Comparison of ENCODE assay signal across 11 mouse cellular contexts in genomic region chr10:102444912-102445556, GRCm38 (mm10). TPM values are rescaled to one million over a fixed set of nuclear protein-coding genes. Genes with fewer than 3 reads are reported as not detected.
A peak's percentile ranks its signal among the peaks of the same experiment; 100 is the strongest.
DNase-seq lines count a peak whose midpoint lies in the region; ATAC-seq and TF ChIP-seq lines count a peak whose summit lies in the region.
"Had no signal": no experiment of that assay in that cellular context is flagged by ENCODE, and none has a peak within 500 bp of the region (broad histone marks: within the 10 kb centered on the region; RNA-seq: fewer than 3 reads in every experiment).

No protein-coding gene starts in this region.

- H3K4me1 ChIP-seq in hindbrain, embryonic 11.5 days (replicated peaks; ENCODE audit: control insufficient read depth, insufficient read depth, low read length): no peaks in the 10 kb centered on the region
- no peaks in the 10 kb centered on the region for H3K4me1 ChIP-seq in hindbrain, embryonic 10.5 days (replicated peaks)
- H3K4me1 ChIP-seq in MEL (ENCODE audit: control insufficient read depth in 1 of 2, insufficient read depth in 2 of 2, low read length in 2 of 2): no peaks in the 10 kb centered on the region
- H3K4me1 ChIP-seq in forebrain, embryonic 16.5 days (replicated peaks; ENCODE audit: control insufficient read depth, insufficient read depth, low read length): no peaks in the 10 kb centered on the region
- no peaks in the 10 kb centered on the region for H3K4me1 ChIP-seq in midbrain, embryonic 14.5 days (ENCODE audit: control insufficient read depth, insufficient read depth, low read length)

- H3K79me2 ChIP-seq in MEL (ENCODE audit: control insufficient read depth, insufficient read depth, low read length, poor library complexity): no peaks in the 10 kb centered on the region

- TF ChIP-seq RAD21 in MEL (IDR thresholded peaks at IDR 0.05; ENCODE audit: low read depth, low read length): peak; percentile 89

- H3K9ac ChIP-seq in hindbrain, embryonic 11.5 days (ENCODE audit: low read depth, low read length): no peak overlapping the region
- no peak overlapping the region for H3K9ac ChIP-seq in MEL (ENCODE audit: control insufficient read depth, low read depth, low read length, poor library complexity, severe bottlenecking)
- H3K9ac ChIP-seq in forebrain, embryonic 16.5 days (replicated peaks; ENCODE audit: low read depth, low read length): no peak overlapping the region
- no peak overlapping the region for H3K9ac ChIP-seq in midbrain, embryonic 14.5 days (replicated peaks; ENCODE audit: low read length)

- WGBS in hindbrain, embryonic 11.5 days: 19% methylated on average over 2 of the region's 2 CpGs
- 25% methylated on average over 2 of the region's 2 CpGs for WGBS in hindbrain, embryonic 10.5 days
- 35% methylated on average over 2 of the region's 2 CpGs for WGBS in forebrain, embryonic 16.5 days
- 38% methylated on average over 2 of the region's 2 CpGs for WGBS in midbrain, embryonic 14.5 days

- TF ChIP-seq EP300 in MEL (IDR thresholded peaks at IDR 0.05; ENCODE audit: low read depth in 1 of 2, low read length in 2 of 2): no peak

- no peak overlapping the region for H3K27ac ChIP-seq in hindbrain, embryonic 11.5 days (ENCODE audit: low read depth, low read length)
- no peak overlapping the region for H3K27ac ChIP-seq in hindbrain, embryonic 10.5 days
- H3K27ac ChIP-seq in MEL (ENCODE audit: control insufficient read depth, low read depth, low read length): no peak overlapping the region
- no peak overlapping the region for H3K27ac ChIP-seq in forebrain, embryonic 16.5 days (ENCODE audit: low read length)
- no peak overlapping the region for H3K27ac ChIP-seq in midbrain, embryonic 14.5 days (replicated peaks; ENCODE audit: low read depth, low read length)
- H3K27ac ChIP-seq: macrophage had no signal

- TF ChIP-seq POLR2A in MEL (IDR thresholded peaks at IDR 0.05; ENCODE audit: control insufficient read depth in 1 of 2, insufficient read depth in 1 of 2, low read depth in 1 of 2, low read length in 2 of 2, poor library complexity in 1 of 2): no peak

- peak; percentile 70 for ATAC-seq in hindbrain, embryonic 11.5 days (ENCODE audit: low FRiP score)
- peak; percentile 72 for ATAC-seq in forebrain, embryonic 16.5 days
- ATAC-seq in midbrain, embryonic 14.5 days (ENCODE audit: low FRiP score, low TSS enrichment): peak; percentile 77

- peak; percentile 33 for DNase-seq in hindbrain, embryonic 11.5 days (ENCODE audit: low spot score)
- DNase-seq in hindbrain, embryonic 10.5 days (ENCODE audit: low spot score): no peak
- DNase-seq in MEL (ENCODE audit: low read depth, low spot score): peak; percentile 52
- DNase-seq in midbrain, embryonic 14.5 days: peak; percentile 81
- no peak for DNase-seq in thymus, adult 18-20 months
- no peak for DNase-seq in right cerebral cortex, postnatal 10 days (ENCODE audit: low spot score in 2 of 2)
- no peak for DNase-seq in thymus, postnatal 36 days
- DNase-seq: cerebellum, adult 9-11 months; gastrocnemius, postnatal 36 days had no signal

- no peaks in the 10 kb centered on the region for H3K36me3 ChIP-seq in hindbrain, embryonic 11.5 days (ENCODE audit: control insufficient read depth, insufficient read depth, low read length)
- H3K36me3 ChIP-seq in hindbrain, embryonic 10.5 days: no peaks in the 10 kb centered on the region
- H3K36me3 ChIP-seq in MEL (ENCODE audit: control insufficient read depth in 1 of 2, insufficient read depth in 2 of 2, low read length in 2 of 2): no peaks in the 10 kb centered on the region
- no peaks in the 10 kb centered on the region for H3K36me3 ChIP-seq in forebrain, embryonic 16.5 days (ENCODE audit: control insufficient read depth, insufficient read depth)
- no peaks in the 10 kb centered on the region for H3K36me3 ChIP-seq in midbrain, embryonic 14.5 days (ENCODE audit: control insufficient read depth, insufficient read depth, low read length)

- no peak overlapping the region for H3K4me3 ChIP-seq in hindbrain, embryonic 11.5 days (ENCODE audit: low read depth, low read length)
- H3K4me3 ChIP-seq in hindbrain, embryonic 10.5 days: no peak overlapping the region
- H3K4me3 ChIP-seq in MEL (ENCODE audit: control insufficient read depth in 1 of 2, insufficient read depth in 1 of 2, low read depth in 2 of 2, low read length in 2 of 2): no peak overlapping the region
- H3K4me3 ChIP-seq in forebrain, embryonic 16.5 days (replicated peaks; ENCODE audit: low read length): no peak overlapping the region
- no peak overlapping the region for H3K4me3 ChIP-seq in midbrain, embryonic 14.5 days (replicated peaks; ENCODE audit: low read depth, low read length)

- no peak overlapping the region for H3K4me2 ChIP-seq in hindbrain, embryonic 11.5 days (replicated peaks; ENCODE audit: low read depth, low read length)
- H3K4me2 ChIP-seq in forebrain, embryonic 16.5 days (ENCODE audit: low read length): no peak overlapping the region
- H3K4me2 ChIP-seq in midbrain, embryonic 14.5 days (ENCODE audit: low read length): no peak overlapping the region

- no peaks in the 10 kb centered on the region for H3K9me3 ChIP-seq in hindbrain, embryonic 11.5 days (ENCODE audit: control insufficient read depth, low read length)
- no peaks in the 10 kb centered on the region for H3K9me3 ChIP-seq in hindbrain, embryonic 10.5 days
- H3K9me3 ChIP-seq in MEL (replicated peaks; ENCODE audit: insufficient read depth, low read length): no peaks in the 10 kb centered on the region
- no peaks in the 10 kb centered on the region for H3K9me3 ChIP-seq in forebrain, embryonic 16.5 days (ENCODE audit: control insufficient read depth, low read length)
- H3K9me3 ChIP-seq in midbrain, embryonic 14.5 days (ENCODE audit: control insufficient read depth, low read length): no peaks in the 10 kb centered on the region

- no peaks in the 10 kb centered on the region for H3K27me3 ChIP-seq in hindbrain, embryonic 11.5 days (ENCODE audit: control insufficient read depth, insufficient read depth, low read length)
- no peaks in the 10 kb centered on the region for H3K27me3 ChIP-seq in hindbrain, embryonic 10.5 days (ENCODE audit: insufficient read depth, poor library complexity, severe bottlenecking)
- no peaks in the 10 kb centered on the region for H3K27me3 ChIP-seq in MEL (ENCODE audit: control insufficient read depth in 1 of 2, insufficient read depth in 2 of 2, low read length in 2 of 2)
- no peaks in the 10 kb centered on the region for H3K27me3 ChIP-seq in forebrain, embryonic 16.5 days (replicated peaks; ENCODE audit: control insufficient read depth, insufficient read depth, low read length)
- no peaks in the 10 kb centered on the region for H3K27me3 ChIP-seq in midbrain, embryonic 14.5 days (ENCODE audit: control insufficient read depth, insufficient read depth, low read length)

- peak in 2 of 3 experiments; percentile 18 to 51; a peak in 3 of 6 replicates for TF ChIP-seq CTCF in MEL (IDR thresholded peaks at IDR 0.05 in 2 of 3, conservative IDR thresholded peaks at IDR 0.05 in 1 of 3; ENCODE audit: control insufficient read depth in 1 of 3, insufficient read depth in 1 of 3, low read depth in 2 of 3, low read length in 3 of 3, poor library complexity in 1 of 3, severe bottlenecking in 1 of 3)

TF ChIP-seq in MEL, 35 proteins besides CTCF, POLR2A, EP300 and RAD21:
- TF ChIP-seq MAZ (IDR thresholded peaks at IDR 0.05; ENCODE audit: low read depth, low read length) (no peak), ZC3H11A (IDR thresholded peaks at IDR 0.05; ENCODE audit: low read depth, low read length) (peak; percentile 49; the same call in 1 of the 2 replicates), MYC (IDR thresholded peaks at IDR 0.05; ENCODE audit: low read depth, low read length) (no peak), USF1 (IDR thresholded peaks at IDR 0.05; ENCODE audit: low read depth, low read length) (no peak), MAFK (IDR thresholded peaks at IDR 0.05; ENCODE audit: borderline replicate concordance, low read depth, low read length) (no peak), ZNF384 (IDR thresholded peaks at IDR 0.05; ENCODE audit: low read depth, low read length) (no peak), SIN3A (IDR thresholded peaks at IDR 0.05; ENCODE audit: low read length) (no peak), ETS1 (IDR thresholded peaks at IDR 0.05; ENCODE audit: low read depth, low read length) (no peak), CHD1 (IDR thresholded peaks at IDR 0.05; ENCODE audit: low read depth, low read length) (no peak), KAT2A (conservative IDR thresholded peaks at IDR 0.05; ENCODE audit: low read depth, low read length) (no peak), TCF12 (IDR thresholded peaks at IDR 0.05; ENCODE audit: low read depth, low read length) (no peak), NELFE (IDR thresholded peaks at IDR 0.05; ENCODE audit: low read depth, low read length) (no peak), HCFC1 (IDR thresholded peaks at IDR 0.05; ENCODE audit: low read depth, low read length) (no peak), MEF2A (IDR thresholded peaks at IDR 0.05; ENCODE audit: extremely low read depth, insufficient replicate concordance, low read depth, low read length, poor library complexity, severe bottlenecking) (no peak), POLR2AphosphoS5 (IDR thresholded peaks at IDR 0.05; ENCODE audit: borderline replicate concordance, low read depth, low read length) (no peak), ELF1 (IDR thresholded peaks at IDR 0.05; ENCODE audit: low read depth, low read length) (no peak), SMC3 (IDR thresholded peaks at IDR 0.05; ENCODE audit: low read depth, low read length) (peak; percentile 48), ZMIZ1 (IDR thresholded peaks at IDR 0.05; ENCODE audit: low read depth, low read length) (no peak)

RNA-seq across cellular contexts. Expression of gene Nts, which starts 45.3 kb away (rescaled TPM):
- 0.32 and 0.99 TPM in 2 replicates for polyA plus RNA-seq in hindbrain, embryonic 11.5 days (2014; fragmentation: Nextera tagmentation; extraction: Ambion mirVana)
- 0.16 and 0.34 TPM in 2 replicates for polyA plus RNA-seq in hindbrain, embryonic 10.5 days (2016; fragmentation: Nextera tagmentation; extraction: Ambion mirVana)
- total RNA-seq in MEL (2012; rRNA removed): not detected in 2 replicates
- polyA plus RNA-seq in MEL (2012; ENCODE audit: insufficient read depth in 1 of 2, insufficient read length in 2 of 2, low read depth in 1 of 2, low replicate concordance in 2 of 2, missing spikeins in 1 of 2): not detected
- 25.5 and 27.6 TPM in 2 replicates for polyA plus RNA-seq in forebrain, embryonic 16.5 days (2015; fragmentation: Nextera tagmentation; extraction: Ambion mirVana)
- polyA plus RNA-seq in midbrain, embryonic 14.5 days (2014; fragmentation: Nextera tagmentation; extraction: Ambion mirVana): 10.9 and 11.1 TPM in 2 replicates
- total RNA-seq: gastrocnemius, postnatal 36 days had no signal
- polyA plus RNA-seq: macrophage had no signal

Comparison
In these comparisons a context has a peak if more than half of its experiments do, and no peak if none do; other contexts are left out.
1. DNase-seq: peak in hindbrain, embryonic 11.5 days (single experiment), MEL (single experiment) and midbrain, embryonic 14.5 days (single experiment); none in hindbrain, embryonic 10.5 days (single experiment), thymus, adult 18-20 months (0 of 2), right cerebral cortex, postnatal 10 days (0 of 2) and thymus, postnatal 36 days (0 of 2).
2. Peak in every context shown above with its lines, with median percentiles within 50 percentile points of each other: ATAC-seq.